Mouse (Mus musculus) mature B cell (primary cell): Measurements from ENCODE around the gene Camsap2.

Experiments used
- in situ Hi-C: fragments of 300-500 bp; cut with MboI; formaldehyde crosslinking; loops from 2 replicates; pipeline ENCODE4 v1.14.3; 2019

Gene Camsap2

GRCm38 (mm10) chr1:136222386-136222785, 123.5 kb downstream of the Camsap2 start:
- in situ Hi-C loops = no loop called here

- in situ Hi-C loops = no loop called here
These were observed 125.7 kb downstream of the Camsap2 start for GRCm38 (mm10) chr1:136220037-136220871.
